Mouse (Mus musculus) hindbrain, postnatal 0 days (tissue): ENCODE data around the gene Dyrk1a. TPM values are rescaled to one million over a fixed set of nuclear protein-coding genes. Genes with fewer than 3 reads are reported as not detected.

Source experiments
- ATAC-seq: fragments of 200-750 bp; cut with Nextera tagmentation; 2 replicates; pipeline ENCODE4 v1.8.0; 2017; ENCODE audit warnings: mild to moderate bottlenecking, moderate TSS enrichment, moderate library complexity
- DNase-seq: peaks from one replicate; pipeline ENCODE4 v3.0.0-alpha.2; 2015; ENCODE audit warnings: low spot score
- H3K27ac ChIP-seq: fragments of 300-500 bp; sonication (generic); 2 replicates; pipeline ENCODE4 v1.5.1; 2014; ENCODE audit warnings: mild to moderate bottlenecking
- H3K27me3 ChIP-seq: fragments of 300-500 bp; sonication (generic); 2 replicates; pipeline ENCODE4 v1.6.1; 2014; ENCODE audit warnings: low read length, mixed read lengths; ENCODE audit not compliant: insufficient read depth
- H3K36me3 ChIP-seq: fragments of 300-500 bp; sonication (generic); 2 replicates; pipeline ENCODE4 v1.6.1; 2014; ENCODE audit warnings: low read length, mixed read lengths; ENCODE audit not compliant: insufficient read depth
- H3K4me1 ChIP-seq: fragments of 300-500 bp; sonication (generic); 2 replicates; pipeline ENCODE4 v1.6.1; 2014; ENCODE audit warnings: antibody characterized with exemption, low read length, mixed read lengths; ENCODE audit not compliant: insufficient read depth
- H3K4me2 ChIP-seq: fragments of 300-500 bp; sonication (generic); 2 replicates; pipeline ENCODE4 v1.6.1; 2014; ENCODE audit warnings: low read depth, mild to moderate bottlenecking, low read length, moderate library complexity, mixed read lengths
- H3K4me3 ChIP-seq: fragments of 300-500 bp; sonication (generic); 2 replicates; pipeline ENCODE4 v1.5.1; 2014; ENCODE audit warnings: low read length
- H3K9ac ChIP-seq: fragments of 300-500 bp; sonication (generic); replicated peaks from 2 replicates; pipeline ENCODE4 v1.6.1; 2014; ENCODE audit warnings: mild to moderate bottlenecking, low read length, moderate library complexity, mixed read lengths
- H3K9me3 ChIP-seq: fragments of 300-500 bp; sonication (generic); 2 replicates; pipeline ENCODE4 v1.6.1; 2016; ENCODE audit warnings: low read length, mixed read lengths
- CTCF ChIP-seq: IDR thresholded peaks from 2 replicates; pipeline ENCODE4 v1.5.1; 2016; ENCODE audit warnings: antibody characterized with exemption, control low read depth, low read depth
- WGBS: fragments of 180-500 bp; shearing (Covaris S2); extraction: QIAGEN DNeasy Blood & Tissue Kit; methylation state at CpG from one replicate; pipeline ENCODE4 v1.1.7; 2014; 5-methylcytosine and 5-hydroxymethylcytosine counted together
- polyA plus RNA-seq: library from polyadenylated mRNA; unstranded; fragments of >200 nt; fragmentation: Nextera tagmentation; extraction: Ambion mirVana; gene quantifications from 2 replicates; pipeline ENCODE4 v1.2.1, GENCODE M21; 2015
- total RNA-seq: library from RNA; depleted of rRNA; stranded (reverse); fragments of >200 nt; gene quantifications from 2 replicates; pipeline ENCODE4 v1.2.3, GENCODE M21; 2014

Dyrk1a gene
- total and polyA plus RNA-seq, 2 experiments from 2014 or later, result 13.0 to 91.5 TPM

GRCm38 (mm10) chr16:94542898-94543297 is 26.9 kb upstream of the Dyrk1a start:
- ATAC-seq, result no peak

DNA sequence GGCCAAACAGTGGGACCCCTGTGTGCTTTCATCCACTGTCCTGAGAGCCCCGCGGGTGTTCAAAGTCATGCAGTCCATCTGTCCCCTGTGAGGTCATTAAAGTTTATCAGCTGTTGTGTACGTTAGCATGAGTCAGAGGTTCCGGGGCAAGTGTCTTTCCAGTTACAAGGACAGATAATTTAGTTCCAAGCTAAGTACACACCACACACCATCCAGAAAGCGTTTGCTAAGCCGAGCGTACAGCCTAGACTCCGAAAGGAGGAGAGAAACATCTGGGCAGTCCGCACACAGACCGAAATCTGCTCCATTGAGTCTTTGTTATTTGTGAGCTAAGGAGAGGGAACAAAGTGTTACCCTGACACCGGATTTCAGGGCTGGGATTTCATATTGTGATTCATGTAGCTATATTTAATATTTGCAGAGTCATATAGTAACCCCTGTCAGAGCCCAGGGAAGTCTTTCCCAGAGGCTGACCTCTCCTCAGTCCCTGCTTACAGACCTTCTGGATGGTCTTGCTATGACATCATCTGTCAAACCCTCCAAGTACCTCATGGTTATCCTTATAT is 25.2 kb upstream of the Dyrk1a start:
- no peaks in the 10 kb centered on the region for H3K36me3 ChIP-seq
- no peaks in the 10 kb centered on the region for H3K9me3 ChIP-seq
- no peaks in the 10 kb centered on the region for H3K27me3 ChIP-seq
- no peak overlapping the region for H3K4me2 ChIP-seq
- no peak for TF ChIP-seq CTCF
- DNase-seq (no peak), ATAC-seq (no peak)
- no peak overlapping the region for H3K27ac ChIP-seq
- WGBS, result 59% methylated on average over 11 of the region's 11 CpGs
- no peak overlapping the region for H3K4me3 ChIP-seq
- no peak overlapping the region for H3K9ac ChIP-seq
- H3K4me1 ChIP-seq, result no peaks in the 10 kb centered on the region

More at GRCm38 (mm10) chr16:94542898-94543297, 26.9 kb upstream of the Dyrk1a start:
- Histone ChIP-seq H3K9me3 (no peaks in the 10 kb centered on the region), H3K4me1 (no peaks in the 10 kb centered on the region), H3K4me2 (no peak overlapping the region), H3K36me3 (no peaks in the 10 kb centered on the region), H3K27ac (no peak overlapping the region), H3K9ac (no peak overlapping the region), H3K27me3 (no peaks in the 10 kb centered on the region), H3K4me3 (no peak overlapping the region)
- no peak for DNase-seq
- no peak for TF ChIP-seq CTCF
- WGBS, result 90% methylated on average over 8 of the region's 8 CpGs

- Histone ChIP-seq H3K27me3 (no peaks in the 10 kb centered on the region), H3K4me1 (no peaks in the 10 kb centered on the region), H3K27ac (no peak overlapping the region), H3K9me3 (no peaks in the 10 kb centered on the region), H3K9ac (no peak overlapping the region), H3K4me2 (no peak overlapping the region), H3K4me3 (no peak overlapping the region), H3K36me3 (no peaks in the 10 kb centered on the region)
- ATAC-seq (no peak), DNase-seq (no peak)
- 55% methylated on average over 8 of the region's 8 CpGs for WGBS
- no peak for TF ChIP-seq CTCF
Measured at GRCm38 (mm10) chr16:94545781-94546562, 23.8 kb upstream of the Dyrk1a start.

- TF ChIP-seq CTCF, result no peak
- no peaks in the 10 kb centered on the region for H3K4me1 ChIP-seq
- no peaks in the 10 kb centered on the region for H3K27me3 ChIP-seq
- 77% methylated on average over 10 of the region's 10 CpGs for WGBS
- H3K4me3 ChIP-seq, result no peak overlapping the region
- H3K27ac ChIP-seq, result no peak overlapping the region
- no peaks in the 10 kb centered on the region for H3K9me3 ChIP-seq
- no peak overlapping the region for H3K9ac ChIP-seq
- ATAC-seq, result no peak
- no peaks in the 10 kb centered on the region for H3K36me3 ChIP-seq
- DNase-seq, result no peak
- H3K4me2 ChIP-seq, result no peak overlapping the region
Measured at GRCm38 (mm10) chr16:94549813-94550212, 20.0 kb upstream of the Dyrk1a start.

DNA sequence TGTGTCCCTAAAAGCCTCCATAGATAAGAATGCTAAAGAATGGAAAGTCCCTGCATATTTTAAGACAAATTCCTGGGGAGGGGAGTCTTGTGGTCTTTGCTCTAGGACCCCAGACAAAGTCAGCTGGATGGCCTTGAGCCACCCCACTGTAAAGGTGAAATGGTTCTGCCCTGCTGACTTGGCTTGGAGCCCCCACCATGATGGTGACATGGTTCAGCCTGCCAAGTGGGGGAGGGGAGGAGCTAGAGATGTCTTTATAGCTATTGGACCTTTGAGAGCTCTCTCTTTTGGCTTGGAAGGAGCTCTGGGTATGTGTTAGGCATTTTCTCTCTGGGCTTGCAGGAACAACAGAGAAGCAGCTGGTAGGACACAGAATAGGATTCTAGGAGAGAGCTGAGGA is 17.9 kb upstream of the Dyrk1a start:
- Histone ChIP-seq H3K4me3 (no peak overlapping the region), H3K36me3 (no peaks in the 10 kb centered on the region), H3K27ac (no peak overlapping the region), H3K4me2 (no peak overlapping the region), H3K27me3 (no peaks in the 10 kb centered on the region), H3K9me3 (no peaks in the 10 kb centered on the region), H3K4me1 (no peaks in the 10 kb centered on the region), H3K9ac (no peak overlapping the region)
- TF ChIP-seq CTCF, result no peak
- ATAC-seq, result no peak
- DNase-seq, result peak; percentile 46

- no peak overlapping the region for H3K9ac ChIP-seq
- H3K4me1 ChIP-seq, result no peaks in the 10 kb centered on the region
- H3K9me3 ChIP-seq, result no peaks in the 10 kb centered on the region
- no peak overlapping the region for H3K27ac ChIP-seq
- DNase-seq (no peak), ATAC-seq (no peak)
- H3K27me3 ChIP-seq, result no peaks in the 10 kb centered on the region
- no peaks in the 10 kb centered on the region for H3K36me3 ChIP-seq
- WGBS, result 88% methylated on average over 7 of the region's 7 CpGs
- no peak overlapping the region for H3K4me2 ChIP-seq
- no peak overlapping the region for H3K4me3 ChIP-seq
- TF ChIP-seq CTCF, result no peak
Measured at GRCm38 (mm10) chr16:94555346-94555745, 14.5 kb upstream of the Dyrk1a start.

- Histone ChIP-seq H3K4me3 (no peak overlapping the region), H3K4me2 (no peak overlapping the region), H3K36me3 (no peaks in the 10 kb centered on the region), H3K27me3 (no peaks in the 10 kb centered on the region), H3K27ac (no peak overlapping the region), H3K9me3 (no peaks in the 10 kb centered on the region), H3K9ac (no peak overlapping the region), H3K4me1 (no peaks in the 10 kb centered on the region)
- 79% methylated on average over 5 of the region's 5 CpGs for WGBS
- no peak for ATAC-seq
- DNase-seq, result no peak
- TF ChIP-seq CTCF, result no peak
Measured at GRCm38 (mm10) chr16:94556228-94556627, 13.6 kb upstream of the Dyrk1a start.
